Mouse (Mus musculus) cerebellum, postnatal 10 days (tissue): ENCODE measurements around the gene Grin1.
A peak's percentile ranks its signal among the peaks of the same experiment; 100 is the strongest.

Experiments
- DNase-seq, 2 experiments: peaks; one replicate each; pipeline ENCODE4 v3.0.0; 2021; ENCODE audit warnings: mixed read lengths in 2 of 2

The Grin1 gene

DNA sequence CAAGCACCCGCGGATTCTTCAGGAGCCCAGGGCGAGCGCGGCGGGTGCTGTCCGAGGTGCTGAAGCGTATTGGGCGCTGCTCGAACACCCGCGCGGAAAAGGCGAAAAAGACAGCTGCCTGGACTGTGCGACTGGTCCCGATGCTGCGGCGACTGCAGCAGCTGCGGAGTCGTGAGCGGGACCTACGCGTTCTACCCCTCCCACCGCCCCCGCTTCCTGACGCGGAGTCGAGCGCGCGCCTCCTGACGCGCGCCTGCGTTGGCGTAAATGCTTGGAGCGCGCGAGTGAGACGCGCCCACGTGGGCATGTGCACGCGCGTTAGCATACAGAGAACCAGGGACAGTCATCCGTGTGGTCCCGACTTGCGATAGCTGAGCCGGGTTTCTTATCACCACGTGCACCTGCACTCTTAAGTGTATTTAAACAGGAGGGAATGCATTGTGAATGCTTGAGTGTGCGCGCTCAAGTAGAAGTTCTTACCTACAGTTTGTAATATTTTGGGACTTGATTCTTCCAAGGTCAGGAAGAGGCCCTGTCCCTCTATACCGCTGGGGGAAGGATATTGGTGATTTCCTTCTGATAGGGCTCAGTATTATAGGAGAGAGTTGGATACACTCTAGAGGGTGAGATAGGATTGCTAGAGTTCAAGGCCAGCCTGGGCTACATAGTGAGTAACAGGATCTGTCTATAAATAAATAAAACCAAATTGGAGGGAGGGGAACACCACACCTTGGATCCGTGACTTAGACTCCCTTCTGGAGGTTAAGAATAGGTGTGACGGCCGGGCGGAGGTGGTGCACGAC, at the start of gene Grin1:
Gene Grin1, minus strand, starts transcription at position 217 of the 803 bp plus-strand sequence.
- peak; percentile 92 to 93 for DNase-seq

GRCm38 (mm10) chr2:25365091-25365761, 46.2 kb upstream of the Grin1 start, which contains the start of gene Uap1l1:
Gene Uap1l1 (minus strand): TSS chr2:25365682.
- peak; percentile 66 to 71 for DNase-seq

DNA sequence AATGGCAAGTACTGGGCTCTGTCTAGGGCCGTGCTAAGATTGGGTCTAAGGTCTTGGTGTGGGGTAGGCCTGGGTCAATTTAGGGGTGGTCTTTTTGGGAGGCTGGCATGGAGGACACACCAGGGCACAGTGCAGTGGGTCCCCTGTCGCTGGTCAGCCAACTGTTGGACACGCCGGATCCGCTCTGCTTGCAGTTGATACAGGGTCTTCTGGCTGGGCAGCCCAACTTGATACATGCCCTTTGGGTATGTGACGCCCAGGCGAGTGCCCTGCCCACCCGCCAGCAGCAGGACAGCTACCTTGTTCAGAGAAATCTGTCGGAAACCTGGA, 45.7 kb upstream of the Grin1 start:
- no peak for DNase-seq

GRCm38 (mm10) chr2:25364313-25364712, 45.3 kb upstream of the Grin1 start:
- DNase-seq: no peak

DNA sequence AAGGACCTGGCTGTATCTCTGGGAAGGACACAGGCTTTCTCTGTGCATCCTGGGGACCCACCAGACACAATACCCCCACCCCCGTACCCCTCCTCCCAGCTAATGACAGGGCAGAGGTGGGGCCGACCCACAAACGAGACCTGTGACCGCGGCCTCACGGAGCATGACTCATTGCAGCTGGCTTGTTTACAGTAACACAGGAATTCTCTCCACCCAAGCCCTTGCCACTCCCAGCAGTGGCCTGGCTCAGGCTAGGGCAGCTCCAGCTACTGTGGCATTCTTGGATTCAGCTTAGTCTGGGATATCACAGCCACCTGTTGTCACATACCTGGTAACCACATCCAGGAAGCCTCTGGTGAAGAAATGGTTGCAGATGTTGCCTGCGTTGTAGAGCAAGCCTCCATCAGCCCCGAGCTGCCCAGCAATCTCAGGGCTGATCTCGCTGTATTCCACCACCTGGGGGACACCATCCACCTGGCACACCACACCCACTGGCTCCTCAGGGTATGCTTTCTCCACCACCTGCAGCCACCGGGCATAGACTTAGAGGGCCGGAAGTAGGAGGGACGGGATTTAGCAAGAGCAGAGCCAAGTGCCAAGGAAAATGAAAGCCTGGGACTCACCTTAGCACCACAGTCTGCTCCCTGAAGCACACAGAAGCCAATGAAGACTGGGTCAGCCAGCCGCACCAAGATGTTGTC, 44.6 kb upstream of the Grin1 start:
- no peak for DNase-seq

DNA sequence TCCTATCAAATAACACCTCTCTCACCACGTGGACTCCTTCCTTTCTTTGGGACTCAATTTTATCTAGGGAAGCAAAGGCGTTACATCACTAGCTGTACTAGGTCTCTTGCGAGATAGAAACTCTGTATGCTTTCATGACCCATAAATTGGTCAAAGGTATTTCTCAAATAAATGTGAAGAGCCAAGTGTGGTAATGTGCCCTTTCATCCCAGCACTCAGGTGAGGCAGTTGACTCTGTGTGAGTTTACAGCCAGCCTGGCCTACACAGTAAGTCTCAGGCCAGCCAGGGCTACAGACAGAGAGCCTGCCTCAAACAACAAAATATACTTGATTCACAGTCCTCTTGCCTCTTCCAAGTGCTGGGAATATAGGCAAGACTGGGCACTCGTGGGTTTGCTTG, 40.9 kb upstream of the Grin1 start:
- DNase-seq: no peak

DNA sequence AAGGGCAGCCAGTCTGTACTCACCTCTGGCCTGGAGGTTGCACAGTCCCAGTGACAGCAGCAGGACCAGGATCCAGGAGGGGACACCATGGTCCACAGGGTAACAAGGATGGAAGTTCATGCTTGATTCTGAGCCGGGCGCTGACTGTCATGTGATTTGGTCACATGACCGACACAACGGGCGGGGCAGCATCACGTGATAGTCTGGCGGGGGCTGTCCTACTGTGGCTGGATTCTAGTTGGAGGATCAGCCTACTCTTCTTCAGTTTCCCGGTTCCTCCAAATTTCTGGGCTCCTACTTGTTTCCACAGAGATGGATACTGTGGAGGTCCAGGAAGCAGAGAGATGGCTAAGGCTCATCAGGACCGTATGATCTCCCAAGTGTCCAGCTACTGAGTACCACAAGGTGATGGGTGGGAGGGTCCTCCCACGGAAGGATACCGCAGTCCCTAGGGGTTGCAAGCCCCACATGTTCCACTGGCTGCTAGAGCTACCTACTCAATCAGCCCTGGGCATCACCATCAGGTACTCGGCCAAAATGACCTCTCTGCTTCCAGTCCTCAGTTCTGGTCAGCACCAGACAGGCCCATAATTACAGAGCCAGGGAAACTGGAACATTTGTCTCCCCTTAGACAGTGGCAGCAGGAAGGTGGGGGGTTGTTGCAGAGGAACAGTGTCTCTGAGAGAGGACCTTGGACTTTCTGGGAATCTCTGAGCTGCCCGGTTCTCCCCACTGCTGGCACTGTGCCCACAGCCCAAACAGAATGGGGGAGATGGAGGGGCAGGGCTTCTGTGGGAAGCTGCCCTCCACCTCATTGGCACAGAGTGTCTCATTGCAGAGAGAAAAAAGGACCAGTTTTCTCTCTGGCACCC, 37.5 kb upstream of the Grin1 start, which contains the start of gene Dpp7:
Gene Dpp7, minus strand, starts transcription at position 152 of the 872 bp plus-strand sequence.
- peak; percentile 93 to 94 for DNase-seq

- DNase-seq: peak; percentile 30 to 34
These were observed 36.6 kb upstream of the Grin1 start for GRCm38 (mm10) chr2:25355419-25356066.

DNA sequence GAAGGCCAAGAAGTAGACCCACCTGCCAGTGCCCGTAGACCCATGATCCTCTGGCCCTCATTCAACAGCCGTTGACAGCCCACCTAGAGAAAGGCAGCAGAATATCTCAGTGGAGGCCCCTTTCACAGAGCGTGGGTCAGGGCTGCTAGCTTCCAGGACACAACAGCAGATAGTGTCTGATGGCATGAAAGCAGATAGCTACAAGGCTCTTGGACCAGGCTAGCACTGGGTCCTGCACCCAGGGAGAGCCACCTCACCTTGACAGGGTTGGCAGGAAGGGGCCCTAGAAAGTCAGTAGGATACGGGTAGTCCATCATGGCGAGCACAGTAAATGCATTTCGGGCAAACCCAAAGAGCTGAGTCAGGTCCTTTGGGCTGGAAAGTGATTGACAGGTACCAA, 35.2 kb upstream of the Grin1 start:
- no peak for DNase-seq

- no peak for DNase-seq
These were observed 31.7 kb upstream of the Grin1 start for GRCm38 (mm10) chr2:25350701-25351100.

- no peak for DNase-seq
These were observed 30.5 kb upstream of the Grin1 start for GRCm38 (mm10) chr2:25349499-25349898.

GRCm38 (mm10) chr2:25348162-25348561, 29.2 kb upstream of the Grin1 start:
- DNase-seq: peak; percentile 41 to 46

GRCm38 (mm10) chr2:25338303-25338702, 19.3 kb upstream of the Grin1 start:
- DNase-seq: no peak

DNA sequence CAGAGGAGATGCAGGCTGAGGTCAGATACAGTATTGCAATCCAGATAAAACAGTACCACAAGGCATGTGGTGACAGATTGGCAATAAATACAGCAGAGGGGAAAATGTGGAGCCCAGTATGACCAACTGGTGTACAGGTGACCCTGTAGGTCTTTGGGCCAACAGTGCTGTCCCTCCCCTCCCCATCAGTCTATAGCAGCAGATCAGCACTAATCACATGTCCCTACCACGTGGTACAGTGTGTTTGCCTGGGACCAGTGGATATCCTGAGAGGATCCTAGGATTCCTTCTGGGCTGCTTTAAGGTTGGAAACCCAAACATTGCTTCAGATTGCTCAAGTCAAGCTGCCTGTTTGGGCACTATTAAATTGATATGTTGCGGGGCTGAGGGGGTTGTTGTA, 14.6 kb upstream of the Grin1 start:
- no peak for DNase-seq

- DNase-seq: peak; percentile 99 to 100
These were observed 13.5 kb upstream of the Grin1 start, which contains the start of gene Man1b1 for GRCm38 (mm10) chr2:25332286-25333160. Gene Man1b1 (plus strand): TSS chr2:25332338.

GRCm38 (mm10) chr2:25331470-25331869, 12.5 kb upstream of the Grin1 start:
- peak in 1 of 2 experiments; percentile 49 for DNase-seq

DNA sequence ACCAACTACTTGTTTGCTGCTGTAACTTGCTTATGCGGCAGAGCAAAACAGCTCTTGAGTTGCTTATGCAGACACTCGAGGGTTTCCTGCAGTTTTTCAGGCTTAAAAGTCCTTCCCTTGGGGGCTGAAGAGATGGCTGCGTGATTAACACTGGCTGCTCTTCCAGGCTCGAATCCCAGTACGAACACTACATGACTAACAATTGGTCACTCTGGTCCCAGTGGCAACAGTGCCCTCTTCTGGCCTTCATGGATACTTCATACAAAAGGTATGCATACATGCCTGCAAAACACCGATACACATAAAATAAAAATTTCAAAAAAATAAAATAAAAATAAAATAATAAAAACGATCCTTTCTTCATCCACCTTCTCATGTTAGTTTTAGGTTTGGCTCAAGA, 9.5 kb upstream of the Grin1 start:
- peak; percentile 82 to 88 for DNase-seq

DNA sequence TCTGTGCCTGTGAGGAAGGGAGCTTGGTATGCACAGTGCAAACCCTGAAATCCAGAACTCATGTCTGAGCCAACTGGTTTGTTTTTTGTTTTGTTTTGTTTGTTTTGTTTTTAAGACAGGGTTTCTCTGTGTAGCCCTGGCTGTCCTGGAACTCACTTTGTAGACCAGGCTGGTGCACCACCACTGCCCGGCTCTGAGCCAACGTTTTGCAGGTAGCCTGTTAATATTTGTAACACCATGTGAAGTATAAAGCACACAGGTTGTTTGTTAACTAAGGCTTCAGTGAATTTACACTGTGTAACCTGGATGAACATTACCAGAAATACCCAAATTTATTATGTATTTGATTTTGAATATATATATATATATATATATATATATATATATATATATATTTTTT, 7.0 kb upstream of the Grin1 start:
- no peak for DNase-seq

- no peak for DNase-seq
These were observed 1.1 kb upstream of the Grin1 start for GRCm38 (mm10) chr2:25320084-25320483.

GRCm38 (mm10) chr2:25318119-25318966, 644 bp downstream of the Grin1 start:
- DNase-seq: peak; percentile 73 to 75
